Mouse (Mus musculus) midbrain, embryonic 14.5 days (tissue): Measurements from ENCODE around the gene Aurka. TPM values are rescaled to one million over a fixed set of nuclear protein-coding genes. Genes with fewer than 3 reads are reported as not detected.

Source experiments
- ATAC-seq: fragments of 200-750 bp; cut with Nextera tagmentation; 2 replicates; pipeline ENCODE4 v1.8.0; 2017; ENCODE audit warnings: moderate number of reproducible peaks, moderate library complexity; ENCODE audit not compliant: low FRiP score, low TSS enrichment
- DNase-seq: peaks from one replicate; pipeline ENCODE4 v3.0.0-alpha.2; 2015
- H3K27ac ChIP-seq: fragments of 300-500 bp; sonication (generic); replicated peaks from 2 replicates; pipeline ENCODE4 v1.5.1; 2014; ENCODE audit warnings: mild to moderate bottlenecking, low read depth, low read length, moderate library complexity
- H3K27me3 ChIP-seq: fragments of 300-500 bp; sonication (generic); 2 replicates; pipeline ENCODE4 v1.6.1; 2014; ENCODE audit warnings: low read length, control low read depth, mixed read lengths; ENCODE audit not compliant: control insufficient read depth, insufficient read depth
- H3K36me3 ChIP-seq: fragments of 300-500 bp; sonication (generic); 2 replicates; pipeline ENCODE4 v1.6.1; 2014; ENCODE audit warnings: low read length, control low read depth; ENCODE audit not compliant: control insufficient read depth, insufficient read depth
- H3K4me1 ChIP-seq: fragments of 300-500 bp; sonication (generic); 2 replicates; pipeline ENCODE4 v1.6.1; 2014; ENCODE audit warnings: mild to moderate bottlenecking, antibody characterized with exemption, low read length, control low read depth; ENCODE audit not compliant: control insufficient read depth, insufficient read depth
- H3K4me2 ChIP-seq: fragments of 300-500 bp; sonication (generic); 2 replicates; pipeline ENCODE4 v1.6.1; 2014; ENCODE audit warnings: mild to moderate bottlenecking, low read length, moderate library complexity
- H3K4me3 ChIP-seq: fragments of 300-500 bp; sonication (generic); replicated peaks from 2 replicates; pipeline ENCODE4 v1.5.1; 2014; ENCODE audit warnings: low read depth, low read length
- H3K9ac ChIP-seq: fragments of 300-500 bp; sonication (generic); replicated peaks from 2 replicates; pipeline ENCODE4 v1.6.1; 2014; ENCODE audit warnings: mild to moderate bottlenecking, low read length, moderate library complexity
- H3K9me3 ChIP-seq: fragments of 300-500 bp; sonication (generic); 2 replicates; pipeline ENCODE4 v1.6.1; 2016; ENCODE audit warnings: low read length, control low read depth, mixed read lengths; ENCODE audit not compliant: control insufficient read depth
- WGBS: fragments of 180-500 bp; shearing (Covaris S2); extraction: QIAGEN DNeasy Blood & Tissue Kit; methylation state at CpG from one replicate; pipeline ENCODE4 v1.1.7; 2014; 5-methylcytosine and 5-hydroxymethylcytosine counted together
- polyA plus RNA-seq: library from polyadenylated mRNA; unstranded; fragments of >200 nt; fragmentation: Nextera tagmentation; extraction: Ambion mirVana; gene quantifications from 2 replicates; pipeline ENCODE4 v1.2.1, GENCODE M21; 2014

Aurka gene
- polyA plus RNA-seq, 1 experiment from 2014 or later = 25.4 TPM

DNA sequence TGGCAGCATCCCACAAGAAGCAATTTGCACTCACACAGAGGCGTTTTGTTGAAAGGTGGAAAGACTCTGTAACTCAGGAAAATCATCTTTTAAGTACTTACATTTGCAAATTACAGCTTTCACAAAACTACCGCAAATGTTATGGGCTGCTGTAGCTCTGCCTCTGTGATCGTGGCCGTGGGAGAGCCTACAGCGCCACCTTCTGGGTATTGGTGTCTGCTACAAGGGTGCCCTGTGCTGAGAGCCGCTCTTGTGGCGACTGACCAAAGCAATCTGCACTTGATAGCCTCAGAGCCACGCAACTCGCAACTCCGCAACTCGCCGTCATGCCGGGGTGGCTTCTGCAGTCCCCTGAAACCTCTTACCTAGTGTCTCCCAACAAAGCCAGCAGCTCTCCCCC, 41.2 kb downstream of the Aurka start:
- H3K9ac ChIP-seq = no peak overlapping the region
- no peak for ATAC-seq
- peak overlapping the region; percentile 46 for H3K4me2 ChIP-seq
- 6% methylated on average over 13 of the region's 13 CpGs for WGBS
- DNase-seq = peak; percentile 92
- no peaks in the 10 kb centered on the region for H3K9me3 ChIP-seq
- no peaks in the 10 kb centered on the region for H3K4me1 ChIP-seq
- H3K27me3 ChIP-seq = no peaks in the 10 kb centered on the region
- no peak overlapping the region for H3K27ac ChIP-seq
- H3K36me3 ChIP-seq = no peaks in the 10 kb centered on the region
- no peak overlapping the region; the same call in 1 of the 2 replicates for H3K4me3 ChIP-seq

DNA sequence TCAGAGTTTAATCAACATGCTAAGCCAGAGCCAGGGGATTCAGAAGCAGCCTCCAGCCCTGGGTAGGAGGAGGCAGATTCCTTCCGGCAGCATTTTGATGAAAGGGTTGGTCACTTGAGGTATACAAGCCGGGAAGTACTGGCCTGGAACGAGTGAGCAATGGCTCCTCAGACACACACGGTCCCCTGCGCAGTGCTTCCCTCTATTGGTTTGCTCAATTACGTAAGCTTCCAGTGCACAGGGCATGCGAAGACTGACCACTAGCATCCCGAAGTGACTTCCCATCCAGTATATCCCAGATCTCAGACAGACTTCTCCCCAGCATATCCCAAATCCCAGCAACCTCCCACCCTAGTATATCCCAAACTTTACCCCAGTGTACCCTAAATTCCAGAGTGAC, 42.1 kb downstream of the Aurka start:
- WGBS = 38% methylated on average over 8 of the region's 8 CpGs
- no peak overlapping the region for H3K4me3 ChIP-seq
- no peaks in the 10 kb centered on the region for H3K4me1 ChIP-seq
- H3K9me3 ChIP-seq = no peaks in the 10 kb centered on the region
- H3K36me3 ChIP-seq = no peaks in the 10 kb centered on the region
- no peak overlapping the region for H3K4me2 ChIP-seq
- H3K27me3 ChIP-seq = no peaks in the 10 kb centered on the region
- DNase-seq = no peak
- no peak for ATAC-seq
- H3K27ac ChIP-seq = no peak overlapping the region
- no peak overlapping the region for H3K9ac ChIP-seq

DNA sequence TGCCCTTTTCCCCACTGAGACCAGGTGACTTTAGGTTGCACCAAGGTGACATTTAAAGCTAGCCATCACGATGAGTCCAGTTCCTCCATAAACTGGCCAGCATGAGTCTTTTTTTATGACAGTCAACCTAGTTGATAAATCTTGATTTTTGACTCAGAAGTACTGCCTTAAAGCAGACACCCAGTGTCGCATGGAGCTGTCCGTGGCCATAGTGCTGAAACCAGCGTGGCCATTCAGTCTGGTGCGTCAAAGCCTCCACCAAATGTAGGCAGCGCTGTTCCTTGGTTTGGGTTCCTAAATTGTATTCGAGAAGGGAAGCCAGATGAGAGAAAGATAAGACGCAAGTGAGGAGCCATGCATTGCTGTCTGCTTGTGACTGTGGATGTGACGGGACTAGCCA, 49.5 kb downstream of the Aurka start:
- H3K4me2 ChIP-seq = no peak overlapping the region
- no peak overlapping the region for H3K4me3 ChIP-seq
- ATAC-seq (no peak), DNase-seq (peak; percentile 69)
- H3K27me3 ChIP-seq = no peaks in the 10 kb centered on the region
- H3K27ac ChIP-seq = no peak overlapping the region
- H3K9me3 ChIP-seq = no peaks in the 10 kb centered on the region
- WGBS = 20% methylated on average over 9 of the region's 9 CpGs
- H3K36me3 ChIP-seq = no peaks in the 10 kb centered on the region
- no peak overlapping the region for H3K9ac ChIP-seq
- no peaks in the 10 kb centered on the region for H3K4me1 ChIP-seq

DNA sequence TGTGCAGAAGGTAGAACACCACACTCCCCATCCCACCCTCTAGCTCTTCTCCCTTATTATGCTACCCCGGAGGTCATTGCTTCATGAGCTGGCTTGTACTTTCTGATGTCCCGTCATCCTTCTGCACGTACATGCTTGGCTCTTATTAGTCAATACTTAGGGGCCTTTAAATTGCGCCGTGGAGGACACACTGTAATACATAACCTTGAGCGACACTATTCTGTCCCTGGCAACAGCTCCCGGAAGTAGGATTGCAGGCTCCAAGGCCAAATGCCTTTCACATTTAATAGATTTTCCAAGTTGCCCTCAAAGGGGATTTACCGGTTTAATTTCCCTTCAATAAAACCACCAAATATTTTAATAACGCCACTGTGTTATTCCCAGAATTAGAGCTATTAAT, 58.6 kb downstream of the Aurka start:
- H3K4me1 ChIP-seq = no peaks in the 10 kb centered on the region
- 83% methylated on average over 9 of the region's 9 CpGs for WGBS
- no peak overlapping the region for H3K4me3 ChIP-seq
- H3K9me3 ChIP-seq = no peaks in the 10 kb centered on the region
- no peak for ATAC-seq
- no peaks in the 10 kb centered on the region for H3K36me3 ChIP-seq
- H3K27ac ChIP-seq = no peak overlapping the region
- no peak overlapping the region for H3K4me2 ChIP-seq
- H3K9ac ChIP-seq = no peak overlapping the region
- H3K27me3 ChIP-seq = no peaks in the 10 kb centered on the region
- DNase-seq = no peak

DNA sequence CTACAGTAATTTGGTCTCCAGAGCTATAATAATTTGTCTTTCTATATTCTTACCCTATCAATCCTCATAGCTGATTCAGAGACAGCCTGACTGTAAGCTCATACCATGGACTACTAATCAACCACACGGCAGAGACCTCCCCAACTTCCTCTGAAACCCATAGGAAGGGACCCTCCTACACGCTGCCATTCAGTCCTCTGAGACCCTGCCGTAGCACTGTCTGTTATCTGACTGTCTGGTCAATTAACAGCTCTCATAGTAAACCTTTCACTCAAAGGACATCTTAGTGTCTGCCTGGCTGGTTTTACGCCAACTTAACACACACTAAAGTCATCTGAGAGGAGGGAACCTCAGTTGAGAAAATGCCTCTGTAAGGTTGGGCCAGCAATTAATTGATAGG, 63.8 kb downstream of the Aurka start:
- 85% methylated on average over 4 of the region's 4 CpGs for WGBS
- Histone ChIP-seq H3K9ac (no peak overlapping the region), H3K4me1 (0 out of 2 replicates have a peak, but pooled peaks cover 4% of the 10 kb centered on the region), H3K4me3 (no peak overlapping the region), H3K4me2 (no peak overlapping the region), H3K36me3 (no peaks in the 10 kb centered on the region), H3K27me3 (no peaks in the 10 kb centered on the region), H3K9me3 (no peaks in the 10 kb centered on the region), H3K27ac (no peak overlapping the region)
- ATAC-seq (no peak), DNase-seq (no peak)

Other genes with a start within 250 kb of the Aurka start
- 0.33 and 0.55 TPM in 2 replicates for gene Mc3r, start 122.0 kb downstream of the Aurka start, polyA plus RNA-seq
- 15.4 and 21.6 TPM in 2 replicates for gene Fam210b, start 25.0 kb downstream of the Aurka start, polyA plus RNA-seq
- 31.8 and 34.6 TPM in 2 replicates for gene Cstf1, start 146 bp upstream of the Aurka start, polyA plus RNA-seq
- gene Cass4, start 23.3 kb upstream of the Aurka start, polyA plus RNA-seq = 0.19 and 0.28 TPM in 2 replicates
- 87.2 and 101 TPM in 2 replicates for gene Rtf2, start 70.0 kb upstream of the Aurka start, polyA plus RNA-seq
- gene Gcnt7, start 88.1 kb upstream of the Aurka start, polyA plus RNA-seq = 0.84 and 1.6 TPM in 2 replicates
- 0.55 and 0.76 TPM in 2 replicates for gene Fam209, start 102.0 kb upstream of the Aurka start, polyA plus RNA-seq
- gene Tfap2c, start 179.1 kb upstream of the Aurka start, polyA plus RNA-seq = 0.15 and 0.21 TPM in 2 replicates